Mouse (Mus musculus) kidney, adult 8-10 months (tissue): ENCODE data around the gene Klhl15.
"Not testable (repeated sequence)": the region's sequence is repeated elsewhere in the genome, so short reads cannot be mapped to it uniquely, and the experiment has no call there.

Experiments
- DNase-seq, 2 experiments: peaks; one replicate each; pipeline ENCODE4 v3.0.0; 2022

Klhl15 gene

DNA sequence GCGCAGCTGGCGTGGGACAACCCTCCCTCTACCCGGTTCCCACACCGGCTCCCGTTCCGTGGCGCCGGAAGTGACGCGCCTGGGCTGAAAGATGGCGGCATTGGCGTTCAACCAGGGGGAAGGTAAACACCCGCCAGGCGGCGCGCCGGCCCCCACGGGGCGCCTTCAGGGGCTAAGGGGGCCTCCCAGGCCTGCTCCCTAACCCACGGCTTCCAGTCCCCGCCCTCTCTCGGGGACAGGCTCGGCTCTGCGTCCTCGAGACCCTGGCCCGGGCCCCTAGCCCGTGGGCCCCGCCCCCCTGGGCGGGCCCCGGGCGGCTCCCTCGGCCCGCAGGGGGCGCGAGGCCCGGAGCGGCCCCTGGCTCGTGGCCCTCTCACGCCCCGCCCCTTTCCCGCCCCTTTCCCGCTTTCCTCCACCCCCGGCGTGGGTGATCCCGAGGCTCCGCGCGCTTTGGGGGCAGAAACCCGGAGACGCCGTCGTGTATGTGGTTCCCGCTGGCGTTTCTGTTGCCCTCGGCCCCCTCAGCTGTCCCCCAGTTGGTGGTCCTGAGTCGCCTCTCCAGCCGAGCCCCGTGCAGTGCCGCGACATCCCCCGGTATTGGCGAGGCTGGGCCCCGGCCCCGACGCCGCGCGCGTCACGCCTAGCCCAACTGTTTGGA is at the start of gene Klhl15:
Gene Klhl15, plus strand, starts transcription at position 68 of the 658 bp plus-strand sequence.
- DNase-seq: peak; percentile 77 to 81

DNA sequence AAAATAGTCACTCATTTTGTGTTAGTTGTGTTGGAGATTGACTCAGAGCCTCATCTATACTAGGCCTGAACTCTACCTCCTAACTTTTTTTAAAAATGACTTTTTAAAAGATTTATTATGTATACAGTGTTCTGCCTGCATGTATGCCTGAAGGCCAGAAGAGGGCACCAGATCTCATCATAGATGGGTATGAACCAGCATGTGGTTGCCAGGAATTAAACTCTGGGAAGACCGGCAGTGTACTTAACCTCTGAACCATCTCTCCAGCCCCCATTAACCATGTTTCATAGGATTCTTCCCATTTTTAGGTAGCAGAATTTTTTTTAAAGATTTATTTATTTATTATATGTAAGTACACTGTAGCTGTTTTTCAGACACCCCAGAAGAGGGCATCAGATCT is 49.2 kb upstream of the Klhl15 start:
- no peak for DNase-seq

- DNase-seq: not testable (repeated sequence)
These were observed 40.5 kb upstream of the Klhl15 start for GRCm38 (mm10) chrX:94193901-94194300.

DNA sequence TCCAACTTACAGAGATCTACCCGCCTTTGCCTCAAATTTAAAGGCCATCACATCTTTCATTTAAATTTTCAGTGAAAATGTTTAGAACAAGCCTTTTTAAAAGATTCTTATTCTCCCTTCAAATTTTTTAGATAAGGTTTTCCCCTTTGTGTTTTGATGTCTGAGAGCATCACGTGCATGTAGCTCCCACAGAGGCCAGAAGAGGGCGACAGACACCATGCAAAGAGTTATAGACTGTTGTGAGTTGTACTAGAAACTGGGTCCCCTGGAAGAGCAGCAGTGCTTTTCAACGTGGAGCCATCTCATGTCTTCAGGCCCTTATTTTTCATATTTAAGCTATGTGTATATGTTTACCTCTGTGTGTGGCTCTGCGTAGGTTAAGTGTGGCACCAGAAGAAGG is 36.6 kb upstream of the Klhl15 start:
- no peak for DNase-seq

DNA sequence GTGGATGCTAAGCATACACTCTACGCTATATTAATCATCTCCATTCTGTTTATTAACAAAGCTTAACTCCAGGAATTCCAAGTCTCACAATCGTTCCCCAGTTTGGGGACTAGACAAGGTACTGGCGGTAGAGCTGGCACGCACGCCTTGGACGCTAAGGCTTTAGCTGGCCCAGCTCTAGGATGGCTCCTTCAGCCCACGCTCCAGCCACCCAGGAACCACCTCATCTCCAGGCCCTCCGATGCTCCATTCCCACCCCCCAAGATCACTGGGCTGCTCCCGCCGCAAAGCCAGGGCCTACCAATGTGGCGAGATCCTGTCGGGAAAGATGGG is 22.2 kb upstream of the Klhl15 start:
- no peak for DNase-seq

- DNase-seq: peak; percentile 80 to 84
These were observed 21.6 kb upstream of the Klhl15 start, which contains the start of gene Eif2s3x for GRCm38 (mm10) chrX:94212597-94213321. Gene Eif2s3x (minus strand): TSS chrX:94212862.

GRCm38 (mm10) chrX:94213384-94213783 is 21.0 kb upstream of the Klhl15 start:
- DNase-seq: no peak

- DNase-seq: no peak
These were observed 967 bp upstream of the Klhl15 start for GRCm38 (mm10) chrX:94233432-94233831.

- peak in 1 of 2 experiments; percentile 8 for DNase-seq
These were observed 365 bp upstream of the Klhl15 start for GRCm38 (mm10) chrX:94233936-94234531.

GRCm38 (mm10) chrX:94235190-94235555 is 774 bp downstream of the Klhl15 start:
- DNase-seq: peak in 1 of 2 experiments; percentile 4

GRCm38 (mm10) chrX:94235601-94236000 is 1.2 kb downstream of the Klhl15 start:
- DNase-seq: no peak

- peak; percentile 24 to 32 for DNase-seq
These were observed 54.5 kb downstream of the Klhl15 start for GRCm38 (mm10) chrX:94288923-94289322.

DNA sequence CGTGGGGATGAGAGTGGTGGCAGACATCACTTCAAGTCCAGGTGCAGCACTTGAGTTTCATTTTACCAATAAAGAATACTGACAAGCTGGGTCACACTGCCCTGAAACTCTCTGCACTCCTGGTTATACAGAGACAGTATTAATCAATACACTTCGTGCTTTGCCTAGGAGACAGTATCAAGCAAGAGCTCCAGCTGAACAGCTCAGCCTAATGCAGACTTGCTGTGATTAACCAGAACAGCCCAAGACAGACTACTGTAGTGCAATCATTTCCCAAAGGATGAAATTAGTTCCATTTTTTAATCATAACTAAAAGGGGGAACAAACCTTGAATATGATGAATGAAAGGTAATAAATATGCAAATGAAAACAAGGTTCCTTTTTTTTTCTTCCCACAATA is 68.5 kb downstream of the Klhl15 start:
- DNase-seq: no peak

- DNase-seq: no peak
These were observed 86.9 kb downstream of the Klhl15 start for GRCm38 (mm10) chrX:94321036-94321902.
